Mouse (Mus musculus) E14TG2a.4 (cell line): ENCODE measurements at regions not wholly inside any gene's neighbourhood (a gene's known extent, or its start where the extent isn't known, plus 50 kb on each side); places are given as distances from the start of the nearest gene placed in this dataset.

ENCODE experiments used
- H3K27me3 ChIP-seq: 2 replicates; pipeline ENCODE4 v1.6.1; 2014; ENCODE audit warnings: low read length, control low read depth; ENCODE audit not compliant: insufficient read depth
- H3K36me3 ChIP-seq: 2 replicates; pipeline ENCODE4 v1.6.1; 2014; ENCODE audit warnings: low read length, control low read depth; ENCODE audit not compliant: insufficient read depth
- H3K4me1 ChIP-seq: replicated peaks from 2 replicates; pipeline ENCODE4 v1.6.1; 2014; ENCODE audit warnings: low read depth, low read length, control low read depth
- H3K4me3 ChIP-seq: replicated peaks from 2 replicates; pipeline ENCODE4 v1.5.1; 2014; ENCODE audit warnings: mild to moderate bottlenecking, low read length
- H3K9me3 ChIP-seq: 2 replicates; pipeline ENCODE4 v1.6.1; 2014; ENCODE audit warnings: low read length, control low read depth
- CTCF ChIP-seq: conservative IDR thresholded peaks from 2 replicates; pipeline ENCODE4 v1.5.1; 2014; ENCODE audit warnings: low read length
- NANOG ChIP-seq: IDR thresholded peaks from 2 replicates; pipeline ENCODE4 v1.6.1; 2014; ENCODE audit warnings: borderline replicate concordance, low read length, mixed read lengths
- POU5F1 ChIP-seq: IDR thresholded peaks from 2 replicates; pipeline ENCODE4 v1.6.1; 2014; ENCODE audit warnings: low read length, borderline replicate concordance

DNA sequence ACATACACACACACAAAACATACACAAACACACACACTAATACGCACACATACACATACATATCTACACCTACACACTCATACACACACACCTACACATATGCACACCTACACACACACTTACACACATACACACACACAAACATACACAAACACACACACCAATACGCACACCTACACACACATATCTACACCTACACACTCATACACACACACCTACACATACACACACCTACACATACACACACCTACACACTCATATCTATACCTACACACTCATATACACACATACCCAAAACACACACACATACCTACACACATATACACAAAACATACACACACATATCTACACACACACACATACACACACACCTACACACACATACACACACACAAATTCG is 179.9 kb upstream of the Frmd6 start:
- TF ChIP-seq NANOG (no peak), POU5F1 (no peak), CTCF (no peak)
- Histone ChIP-seq H3K36me3 (no peaks in the 10 kb centered on the region), H3K4me1 (no peaks in the 10 kb centered on the region), H3K4me3 (no peak overlapping the region), H3K9me3 (no peaks in the 10 kb centered on the region), H3K27me3 (no peaks in the 10 kb centered on the region)

DNA sequence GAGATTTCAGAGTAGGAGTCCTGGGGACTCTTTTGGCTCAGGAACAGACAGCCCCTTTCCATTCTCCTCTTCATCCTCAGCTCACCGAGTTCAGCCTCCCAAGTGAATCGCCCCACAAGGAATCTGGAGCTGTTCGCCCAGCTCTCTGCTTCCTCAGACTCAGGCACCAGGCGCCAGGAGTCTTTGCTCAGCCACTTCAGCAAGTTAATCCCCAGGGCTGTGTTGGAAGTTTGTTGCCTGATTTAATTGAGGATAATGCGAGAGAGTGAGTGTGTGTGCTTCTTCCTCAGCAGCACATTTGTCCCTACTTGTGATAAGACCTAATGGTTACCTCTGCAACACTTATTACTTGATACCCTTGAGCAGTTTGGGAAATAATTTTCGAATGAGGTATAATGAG is 177.8 kb upstream of the Frmd6 start:
- Histone ChIP-seq H3K36me3 (no peaks in the 10 kb centered on the region), H3K4me3 (no peak overlapping the region), H3K4me1 (no peaks in the 10 kb centered on the region), H3K27me3 (no peaks in the 10 kb centered on the region), H3K9me3 (no peaks in the 10 kb centered on the region)
- TF ChIP-seq CTCF (no peak), NANOG (no peak), POU5F1 (no peak)

DNA sequence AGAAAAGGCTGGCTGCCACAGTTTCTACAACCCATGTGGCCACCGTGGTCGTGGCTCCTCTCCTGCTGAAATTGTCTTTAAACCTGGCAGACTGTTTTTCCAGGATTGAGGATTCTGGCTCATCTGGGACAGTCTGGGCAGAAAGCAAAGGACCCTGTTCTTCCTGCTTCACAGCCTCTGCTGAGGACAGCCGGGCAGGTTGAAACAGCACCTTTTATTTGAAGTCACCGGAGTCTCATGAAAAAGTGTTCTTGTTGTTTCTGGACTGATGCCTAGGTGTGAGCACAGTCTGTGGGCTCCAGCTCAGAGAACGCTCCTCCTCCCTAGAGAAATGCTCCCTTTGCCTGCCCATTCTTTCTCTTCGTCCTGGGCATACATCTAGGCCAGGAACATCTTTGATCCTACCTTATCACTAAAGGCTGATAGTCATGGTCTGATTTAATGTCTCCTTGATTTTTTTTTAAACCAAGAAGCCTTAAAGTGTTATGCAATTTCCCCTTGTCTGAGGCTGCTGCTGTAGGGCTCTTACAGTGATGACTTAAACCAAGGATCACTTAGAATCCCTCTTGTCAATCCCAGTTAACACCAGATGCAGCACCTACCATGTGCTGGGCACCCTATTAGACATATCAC is 177.0 kb upstream of the Frmd6 start:
- H3K36me3 ChIP-seq, result no peaks in the 10 kb centered on the region
- TF ChIP-seq CTCF (no peak), POU5F1 (no peak), NANOG (no peak)
- H3K4me3 ChIP-seq, result no peak overlapping the region
- no peaks in the 10 kb centered on the region for H3K27me3 ChIP-seq
- H3K4me1 ChIP-seq, result no peaks in the 10 kb centered on the region
- no peaks in the 10 kb centered on the region for H3K9me3 ChIP-seq

DNA sequence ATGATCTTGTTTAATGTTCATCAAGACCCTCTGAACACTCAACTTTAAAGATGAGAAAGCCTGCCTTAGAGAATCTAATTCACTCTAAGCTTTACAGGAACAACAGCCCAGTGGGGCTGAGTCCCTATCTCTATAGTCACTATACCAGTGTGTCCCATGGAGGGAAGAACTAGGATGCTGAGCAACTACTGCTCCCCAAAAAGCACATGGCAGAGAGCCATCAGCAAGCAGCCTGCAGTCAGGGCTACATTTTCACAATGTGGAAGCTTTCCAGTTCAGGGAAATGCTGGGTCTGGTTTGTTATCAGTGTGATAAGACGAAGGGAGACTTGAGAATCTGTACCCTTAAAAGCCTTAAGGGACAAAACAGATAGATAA is 176.5 kb upstream of the Frmd6 start:
- Histone ChIP-seq H3K4me3 (no peak overlapping the region), H3K27me3 (no peaks in the 10 kb centered on the region), H3K36me3 (no peaks in the 10 kb centered on the region), H3K4me1 (no peaks in the 10 kb centered on the region), H3K9me3 (no peaks in the 10 kb centered on the region)
- no peak for TF ChIP-seq NANOG
- no peak for TF ChIP-seq POU5F1
- TF ChIP-seq CTCF, result no peak

DNA sequence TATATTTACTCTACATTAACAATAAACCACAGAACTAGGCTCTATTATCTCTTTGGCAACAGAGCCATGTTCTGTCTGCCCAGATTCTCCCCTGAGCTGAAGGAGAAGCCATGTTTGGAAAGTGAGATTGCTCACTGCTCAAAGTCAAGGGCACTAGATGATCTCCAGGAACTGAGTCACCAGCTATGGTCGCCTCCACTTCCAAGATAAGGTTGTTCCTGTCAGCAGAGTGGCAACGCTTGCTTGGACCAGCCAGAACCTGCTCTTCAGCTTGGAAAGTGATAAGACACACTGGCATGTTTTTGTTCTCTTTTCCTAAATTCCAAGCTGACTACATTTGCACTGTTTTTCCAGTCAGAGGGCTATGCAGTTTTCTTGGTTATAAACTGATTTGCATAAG is 175.6 kb upstream of the Frmd6 start:
- no peak for TF ChIP-seq POU5F1
- no peak for TF ChIP-seq CTCF
- no peak for TF ChIP-seq NANOG
- no peaks in the 10 kb centered on the region for H3K36me3 ChIP-seq
- H3K4me1 ChIP-seq, result no peaks in the 10 kb centered on the region
- no peaks in the 10 kb centered on the region for H3K9me3 ChIP-seq
- H3K4me3 ChIP-seq, result no peak overlapping the region
- no peaks in the 10 kb centered on the region for H3K27me3 ChIP-seq

DNA sequence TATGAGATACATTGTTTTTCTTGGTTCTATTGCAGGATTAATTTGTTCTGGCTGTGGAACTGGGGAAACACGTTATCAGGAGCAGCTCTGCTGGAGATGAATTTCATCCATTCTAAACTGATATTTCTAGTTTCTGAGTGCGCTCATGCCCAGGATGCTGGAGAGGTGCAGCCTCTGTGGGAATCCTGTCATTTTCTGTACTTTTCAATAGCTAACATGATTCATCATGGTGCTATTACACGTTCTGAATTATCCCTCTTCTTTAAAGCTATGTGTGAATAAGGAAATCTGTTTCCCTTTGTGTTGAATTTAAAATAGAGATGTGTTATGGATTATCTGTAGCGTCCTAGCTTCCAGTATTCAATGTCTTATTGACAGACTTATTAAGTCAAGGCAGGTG is 174.8 kb upstream of the Frmd6 start:
- no peak for TF ChIP-seq CTCF
- no peak for TF ChIP-seq NANOG
- no peak for TF ChIP-seq POU5F1
- no peaks in the 10 kb centered on the region for H3K4me1 ChIP-seq
- H3K4me3 ChIP-seq, result no peak overlapping the region
- H3K36me3 ChIP-seq, result no peaks in the 10 kb centered on the region
- no peaks in the 10 kb centered on the region for H3K27me3 ChIP-seq
- no peaks in the 10 kb centered on the region for H3K9me3 ChIP-seq

DNA sequence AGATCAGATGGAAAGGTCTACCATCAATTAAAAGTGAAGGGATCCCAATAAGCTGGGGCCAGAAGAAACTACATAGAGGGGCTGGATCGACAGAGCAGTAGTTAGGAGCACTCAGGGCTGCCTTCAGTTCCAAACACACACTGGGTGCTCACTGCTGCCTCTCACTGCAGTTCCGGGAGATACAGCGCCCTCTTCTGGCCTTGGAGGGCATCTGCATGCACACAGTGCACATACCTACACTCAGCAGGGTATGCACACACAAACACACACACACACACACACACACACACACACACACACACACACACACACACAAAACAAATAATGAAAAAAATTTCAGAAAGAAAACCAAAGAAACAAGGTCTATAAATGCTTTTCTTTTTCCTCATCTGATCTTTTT is 172.6 kb upstream of the Frmd6 start:
- no peaks in the 10 kb centered on the region for H3K36me3 ChIP-seq
- H3K27me3 ChIP-seq, result no peaks in the 10 kb centered on the region
- no peaks in the 10 kb centered on the region for H3K4me1 ChIP-seq
- peak; percentile 69 for TF ChIP-seq CTCF
- no peak for TF ChIP-seq POU5F1
- no peak overlapping the region for H3K4me3 ChIP-seq
- no peaks in the 10 kb centered on the region for H3K9me3 ChIP-seq

DNA sequence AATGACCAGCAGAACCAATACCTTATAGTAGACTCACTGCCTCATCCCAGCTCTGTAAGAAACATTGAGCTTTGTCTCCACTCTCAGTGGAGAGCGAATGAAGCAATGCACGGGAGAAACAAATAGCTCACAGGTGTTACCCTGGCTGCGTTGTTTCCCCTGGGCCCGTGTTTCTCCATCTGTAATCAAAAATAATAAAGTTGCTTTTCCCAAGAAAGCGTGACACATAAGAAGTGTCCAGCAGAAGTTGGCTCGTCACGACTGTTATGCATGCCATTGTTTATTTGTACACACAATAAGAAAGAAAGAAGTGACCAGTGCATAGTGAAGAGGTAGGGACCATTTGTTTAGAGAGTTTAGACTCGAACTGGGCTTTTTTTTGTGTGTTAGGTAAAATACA is 171.3 kb upstream of the Frmd6 start:
- no peaks in the 10 kb centered on the region for H3K9me3 ChIP-seq
- H3K27me3 ChIP-seq, result no peaks in the 10 kb centered on the region
- no peaks in the 10 kb centered on the region for H3K4me1 ChIP-seq
- TF ChIP-seq NANOG (no peak), POU5F1 (no peak), CTCF (no peak)
- no peaks in the 10 kb centered on the region for H3K36me3 ChIP-seq
- H3K4me3 ChIP-seq, result no peak overlapping the region

DNA sequence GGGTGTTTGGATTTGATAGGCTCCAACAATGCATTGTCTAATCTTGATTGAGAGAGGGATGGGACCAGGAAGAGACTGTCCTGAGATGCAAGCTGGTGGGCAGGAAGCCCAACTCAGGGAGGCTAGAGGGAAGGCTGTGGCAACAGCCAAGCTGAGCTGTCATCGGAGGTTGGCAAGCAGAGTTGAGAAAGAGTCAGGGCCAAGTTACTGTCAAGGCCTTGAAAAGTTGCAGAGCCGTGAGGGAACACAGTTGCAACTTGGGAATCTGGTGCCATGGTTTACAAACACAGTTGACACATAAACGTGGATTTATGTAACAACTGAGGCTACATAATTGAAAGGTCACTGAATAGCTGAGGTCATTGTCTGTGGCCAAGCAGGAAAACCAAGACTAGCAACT is 170.8 kb upstream of the Frmd6 start:
- no peaks in the 10 kb centered on the region for H3K27me3 ChIP-seq
- H3K36me3 ChIP-seq, result no peaks in the 10 kb centered on the region
- no peaks in the 10 kb centered on the region for H3K4me1 ChIP-seq
- H3K4me3 ChIP-seq, result no peak overlapping the region
- no peak for TF ChIP-seq NANOG
- TF ChIP-seq CTCF, result no peak
- no peak for TF ChIP-seq POU5F1
- no peaks in the 10 kb centered on the region for H3K9me3 ChIP-seq
